Mouse (Mus musculus) thymus, postnatal 0 days (tissue): ENCODE measurements around the gene Plscr3. TPM values are rescaled to one million over a fixed set of nuclear protein-coding genes. Genes with fewer than 3 reads are reported as not detected.
A peak's percentile ranks its signal among the peaks of the same experiment; 100 is the strongest.
"Not testable (repeated sequence)": the region's sequence is repeated elsewhere in the genome, so short reads cannot be mapped to it uniquely, and the experiment has no call there.

Experiments used
- DNase-seq: peaks from one replicate; pipeline ENCODE4 v3.0.0-alpha.2; 2015; ENCODE audit warnings: low spot score
- polyA plus RNA-seq: library from polyadenylated mRNA; unstranded; fragments of >200 nt; fragmentation: Nextera tagmentation; extraction: Ambion mirVana; gene quantifications from 2 replicates; pipeline ENCODE4 v1.2.1, GENCODE M21; 2015

Plscr3 gene
- polyA plus RNA-seq, 1 experiment from 2014 or later, result 68.4 TPM

DNA sequence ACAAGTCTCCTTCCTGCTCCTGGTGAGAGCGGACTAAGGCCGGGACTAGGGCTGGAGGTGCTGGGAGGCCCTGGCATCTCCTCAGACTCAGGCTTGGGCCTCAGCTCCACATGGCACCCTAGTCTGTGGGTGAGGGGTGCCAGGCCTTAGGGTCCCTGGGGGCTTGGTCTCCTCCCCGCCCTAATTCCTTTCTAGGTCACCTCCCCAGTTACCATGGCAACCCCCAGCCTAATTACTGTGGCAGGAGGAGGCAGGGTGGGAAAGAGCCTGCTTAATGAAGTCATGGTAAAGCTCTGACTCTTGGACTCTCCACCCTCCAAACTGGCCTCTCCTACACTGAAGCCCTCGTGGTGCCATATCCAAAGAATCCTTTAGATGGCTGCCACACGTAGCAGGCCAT, 17.3 kb upstream of the Plscr3 start:
- DNase-seq, result no peak

DNA sequence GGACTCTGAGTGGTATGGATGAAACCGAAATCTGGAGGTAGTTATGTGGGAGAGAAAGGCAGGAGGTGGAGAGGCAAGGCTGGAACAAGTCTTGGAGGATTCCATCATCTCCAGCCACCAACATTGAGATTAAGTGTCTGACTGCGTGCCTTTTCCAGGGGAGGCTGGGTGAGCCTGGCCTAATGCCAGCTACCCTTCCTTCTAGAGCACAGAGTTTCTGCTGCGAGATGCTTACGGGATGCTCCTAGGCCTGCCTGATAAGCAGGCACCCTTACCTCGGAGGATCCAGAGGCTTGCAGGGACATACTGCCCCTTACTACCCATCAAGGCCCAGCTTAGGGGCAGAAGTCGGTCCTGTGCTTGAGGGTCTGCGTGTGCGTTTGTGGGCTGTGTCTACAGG, 12.6 kb upstream of the Plscr3 start:
- DNase-seq, result no peak

DNA sequence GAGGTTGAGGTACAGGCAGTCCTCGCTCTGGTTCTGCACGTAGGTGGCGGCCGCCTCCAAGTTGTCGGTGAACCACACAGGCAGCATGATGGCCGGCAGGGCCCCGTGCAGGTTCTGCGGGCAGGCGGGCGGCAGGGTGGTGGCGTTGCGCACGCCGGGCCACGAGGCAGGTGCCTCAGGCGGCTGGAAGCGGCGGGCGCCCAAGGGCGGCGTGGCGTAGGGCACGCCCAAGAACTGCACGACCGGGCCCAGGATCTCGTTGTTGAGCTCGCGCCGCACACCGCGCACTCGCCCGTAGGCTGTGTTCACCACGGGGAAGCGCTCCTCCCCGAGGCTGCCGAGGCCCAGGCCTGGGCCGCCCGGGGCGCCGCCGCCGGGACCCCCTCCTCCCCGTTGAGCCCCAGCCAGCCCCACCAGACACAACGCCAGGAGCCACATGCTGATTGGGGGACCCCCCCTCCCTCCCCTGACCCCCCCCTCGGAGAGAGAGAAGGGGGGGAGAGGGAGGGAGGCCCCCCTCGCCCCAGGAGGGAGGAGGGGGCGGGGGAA, 12.1 kb upstream of the Plscr3 start:
- DNase-seq, result peak; percentile 65

- no peak for DNase-seq
Measured at GRCm38 (mm10) chr11:69835326-69835965, 10.7 kb upstream of the Plscr3 start.

DNA sequence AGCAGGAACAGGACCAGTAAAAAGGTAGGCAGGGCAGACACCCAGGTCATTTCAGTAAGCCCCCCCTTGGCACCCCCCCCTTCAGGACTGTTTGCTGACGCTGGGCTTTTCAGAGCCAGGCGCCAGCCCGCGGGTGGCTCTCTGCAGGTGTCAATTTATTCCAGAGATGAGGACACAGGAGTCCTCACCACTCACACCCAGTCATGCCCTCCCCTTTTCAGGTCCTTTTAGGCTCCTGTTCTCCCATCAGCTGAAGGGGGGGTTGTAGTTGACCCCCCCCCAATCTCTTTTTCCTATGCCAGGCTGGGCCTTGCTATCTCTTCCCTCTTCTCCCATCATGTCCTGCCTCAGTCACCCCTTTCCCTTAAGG, 10.2 kb upstream of the Plscr3 start:
- DNase-seq, result no peak

- no peak for DNase-seq
Measured at GRCm38 (mm10) chr11:69836703-69837576, 9.2 kb upstream of the Plscr3 start.

- no peak for DNase-seq
Measured at GRCm38 (mm10) chr11:69837604-69837951, 8.6 kb upstream of the Plscr3 start, which contains the start of gene Nlgn2. Gene Nlgn2, minus strand, starts transcription at chr11:69837784.

DNA sequence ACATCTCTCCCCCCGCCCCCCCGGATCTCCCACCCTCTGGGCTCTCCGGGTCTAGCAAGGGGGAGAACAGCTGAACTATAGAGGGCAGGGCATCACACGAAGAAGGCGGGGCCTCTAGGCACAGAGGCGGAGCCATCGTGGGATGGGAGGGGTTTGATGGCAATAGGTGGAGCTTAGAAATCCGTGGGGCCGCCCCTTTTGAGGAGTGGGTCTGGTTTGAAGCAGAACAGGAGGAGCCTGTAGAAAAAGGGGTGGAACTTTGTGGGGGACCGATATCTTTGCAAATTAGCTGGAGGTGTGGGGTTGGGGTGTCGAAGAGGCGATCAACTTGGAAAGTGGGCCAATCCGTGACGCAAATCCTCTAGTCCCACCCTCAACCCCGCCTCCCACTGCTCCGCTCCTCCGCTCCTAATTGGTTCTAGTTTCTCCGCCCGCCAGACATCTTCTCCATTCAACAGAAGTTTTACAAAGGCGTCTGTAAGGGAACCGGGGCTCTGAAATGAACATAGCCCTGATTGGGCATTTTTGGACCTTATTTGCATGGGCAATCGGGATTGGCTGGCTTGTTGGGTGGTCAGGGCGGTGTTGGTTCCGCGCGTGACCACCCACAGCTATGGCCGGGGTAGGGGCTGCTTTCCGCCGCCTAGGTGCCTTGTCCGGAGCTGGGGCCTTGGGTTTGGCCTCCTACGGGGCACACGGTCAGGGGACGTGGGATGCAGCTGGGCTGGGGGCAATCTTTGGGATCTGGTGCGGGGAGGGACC, 8.0 kb upstream of the Plscr3 start, which contains the start of gene Tmem256:
Gene Tmem256 (plus strand): TSS at position 563 of the 762 bp plus-strand sequence.
- peak; percentile 96 for DNase-seq

- DNase-seq, result no peak
Measured at GRCm38 (mm10) chr11:69838714-69839104, 7.5 kb upstream of the Plscr3 start.

DNA sequence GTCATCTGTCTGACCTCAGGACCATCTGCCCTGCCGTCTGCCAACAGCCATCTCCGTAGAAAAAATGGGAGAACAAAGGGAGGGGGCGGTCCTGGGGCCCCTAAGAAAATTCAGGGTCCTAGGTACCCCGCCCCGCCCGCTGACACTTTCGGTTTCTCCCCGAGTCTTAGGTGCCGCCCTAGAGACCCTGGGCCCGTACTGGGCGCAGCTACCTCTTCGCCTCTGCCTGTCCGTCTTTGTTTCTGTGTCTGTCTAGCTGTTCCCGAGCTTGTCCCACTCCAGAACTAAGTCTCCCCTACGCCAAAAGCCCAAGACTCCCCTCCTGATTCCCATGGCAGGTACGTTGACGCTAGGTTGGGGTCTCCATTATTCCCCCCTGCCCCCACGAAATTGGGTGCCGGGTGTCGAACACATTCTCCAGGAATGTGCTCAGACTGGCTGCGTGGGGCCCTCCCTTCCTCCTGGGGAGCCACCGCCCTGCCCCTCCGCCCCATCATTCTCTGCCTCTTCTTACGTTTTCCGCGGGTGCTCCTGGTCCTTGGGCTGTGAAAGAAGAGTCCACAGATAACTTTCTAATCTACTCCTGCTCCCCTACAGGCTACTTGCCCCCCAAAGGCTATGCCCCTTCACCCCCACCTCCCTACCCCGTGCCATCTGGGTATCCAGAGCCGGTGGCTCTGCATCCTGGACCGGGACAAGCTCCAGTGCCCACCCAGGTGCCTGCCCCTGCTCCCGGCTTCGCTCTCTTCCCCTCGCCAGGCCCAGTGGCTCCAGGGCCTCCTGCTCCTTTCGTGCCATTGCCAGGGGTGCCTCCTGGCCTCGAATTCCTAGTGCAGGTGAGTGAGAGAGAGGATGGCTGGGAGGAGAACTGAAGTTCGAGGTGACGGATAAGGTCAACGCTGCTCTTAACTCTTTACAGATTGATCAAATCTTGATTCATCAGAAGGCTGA, 837 bp downstream of the Plscr3 start:
- peak; percentile 83 for DNase-seq

GRCm38 (mm10) chr11:69848021-69848420, 1.8 kb downstream of the Plscr3 start:
- no peak for DNase-seq

GRCm38 (mm10) chr11:69849128-69849527, 3.0 kb downstream of the Plscr3 start:
- no peak for DNase-seq

GRCm38 (mm10) chr11:69849884-69850283, 3.7 kb downstream of the Plscr3 start:
- DNase-seq, result no peak

DNA sequence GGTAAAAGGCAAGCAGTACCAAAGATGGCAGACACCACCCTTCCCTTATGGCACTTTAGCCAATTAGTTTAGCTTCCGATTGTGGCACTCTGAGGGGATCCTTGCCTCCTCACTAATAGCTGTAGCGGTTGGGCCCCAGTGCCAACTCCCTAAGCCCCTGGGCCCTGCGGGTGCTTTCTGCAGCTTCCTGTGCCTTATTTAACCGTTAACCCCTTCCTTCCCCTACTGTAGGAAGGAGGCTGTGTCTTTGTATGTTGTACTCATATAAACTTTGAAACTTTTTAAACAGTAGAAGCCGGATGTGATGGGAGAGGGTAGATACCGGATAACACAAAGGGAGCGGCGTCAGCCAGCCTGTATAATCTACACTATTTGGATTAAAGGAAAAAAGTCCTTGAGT, 4.6 kb downstream of the Plscr3 start:
- DNase-seq, result peak; percentile 65

- DNase-seq, result no peak
Measured at GRCm38 (mm10) chr11:69853994-69854393, 7.8 kb downstream of the Plscr3 start.

DNA sequence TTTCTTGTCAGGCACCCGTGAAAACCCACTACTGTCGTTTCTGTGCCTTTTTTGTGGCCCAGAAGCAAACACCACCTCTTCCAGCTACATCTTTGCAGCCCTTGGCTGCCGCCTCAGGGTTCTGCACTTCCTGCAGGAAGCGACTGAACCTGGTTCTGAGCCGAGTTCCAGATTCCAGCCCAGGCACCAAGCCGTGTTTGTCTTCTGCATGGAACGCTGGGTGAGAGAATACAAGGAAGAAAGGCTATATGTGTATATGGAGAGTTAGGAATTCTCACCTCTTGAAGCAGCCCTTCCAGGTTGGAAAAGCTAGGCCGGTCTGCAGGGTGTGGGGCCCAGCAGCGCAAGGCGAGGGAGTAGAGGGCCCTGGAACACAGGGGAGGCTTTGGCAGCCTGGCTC, 8.5 kb downstream of the Plscr3 start:
- no peak for DNase-seq

GRCm38 (mm10) chr11:69855347-69855746, 9.2 kb downstream of the Plscr3 start:
- peak; percentile 48 for DNase-seq

- no peak for DNase-seq
Measured at GRCm38 (mm10) chr11:69858113-69858998, 12.2 kb downstream of the Plscr3 start, which contains the start of gene Tnk1. Gene Tnk1, minus strand, starts transcription at chr11:69858730.

DNA sequence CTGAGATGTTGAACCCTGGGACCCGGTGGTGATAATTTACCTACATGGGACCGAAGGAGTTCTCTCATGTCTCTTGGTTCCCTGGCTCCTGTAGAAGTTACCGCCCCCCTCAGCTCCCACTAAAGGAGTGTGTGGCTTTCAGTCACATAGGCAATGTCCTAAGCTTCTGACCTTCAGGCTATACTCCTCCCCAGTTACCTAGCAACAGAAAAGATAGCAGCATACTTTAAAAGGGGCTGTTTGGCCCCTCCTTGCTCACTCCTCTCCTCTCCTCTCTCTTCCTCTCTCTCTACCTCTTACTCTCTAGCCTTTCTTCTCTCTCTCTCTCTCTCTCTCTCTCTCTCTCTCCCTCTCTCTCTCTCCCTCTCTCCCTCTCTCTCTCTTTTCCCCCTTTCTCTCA, 17.6 kb downstream of the Plscr3 start:
- not testable (repeated sequence) for DNase-seq
